Mouse (Mus musculus): ENCODE data around the gene Rsrc1. TPM values are rescaled to one million over a fixed set of nuclear protein-coding genes. Genes with fewer than 3 reads are reported as not detected.

Rsrc1 gene
- polyA plus RNA-seq, 1 experiment = 3.9 TPM

DNA sequence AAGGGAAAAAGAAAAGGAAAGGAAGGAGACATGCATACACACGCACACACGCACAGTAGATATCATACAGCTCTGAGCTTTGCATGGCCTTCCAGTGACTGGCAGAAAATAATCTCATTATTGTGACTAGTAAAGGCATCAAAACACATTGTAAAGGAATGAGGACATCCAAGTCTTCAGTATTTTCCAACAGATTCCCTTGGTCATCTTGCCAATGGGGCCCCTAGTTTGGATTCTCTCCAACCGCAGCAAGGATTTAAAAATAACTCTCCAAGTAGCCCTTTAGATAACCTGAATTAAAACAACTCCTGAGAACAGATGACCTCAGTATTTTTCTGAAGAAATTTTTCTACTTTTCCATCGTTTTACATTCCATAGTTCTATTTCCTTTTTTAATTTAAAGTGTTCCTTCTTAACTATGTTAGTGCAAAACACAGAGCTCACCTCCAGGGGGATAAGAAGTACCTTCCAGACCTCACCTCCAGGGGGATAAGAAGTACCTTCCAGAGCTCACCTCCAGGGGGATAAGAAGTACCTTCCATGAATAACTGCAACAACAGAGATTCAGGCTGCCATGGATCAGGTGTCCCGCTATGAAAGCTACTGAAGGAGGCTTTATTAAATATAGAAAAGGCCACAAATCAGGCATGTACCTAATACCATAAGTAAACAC lies 388.4 kb downstream of the Rsrc1 start:
- DNase-seq (ENCODE audit: low read depth) = no peak

- no peak for DNase-seq (ENCODE audit: low read depth)
Measured at GRCm38 (mm10) chr3:67372194-67372593, 391.0 kb downstream of the Rsrc1 start.

DNA sequence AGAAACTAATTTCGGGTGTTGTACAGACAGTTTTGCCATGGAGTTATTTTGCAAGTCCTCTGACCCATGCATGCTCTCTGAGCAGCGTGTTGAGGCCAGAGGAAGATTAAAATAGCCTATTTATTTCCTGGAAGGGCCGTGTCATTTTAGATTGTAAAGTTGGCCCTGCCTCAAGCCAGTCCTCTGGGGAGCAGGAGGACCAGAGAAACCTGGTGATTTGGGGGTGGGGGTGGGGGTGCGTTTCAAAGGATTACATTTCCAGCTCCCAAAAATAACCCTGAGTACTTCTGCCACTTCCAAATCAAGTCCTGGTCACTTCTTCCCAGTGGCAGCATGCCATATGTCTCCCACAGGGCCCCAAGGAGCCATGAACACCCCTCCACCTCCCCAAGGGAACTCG lies 391.6 kb downstream of the Rsrc1 start:
- DNase-seq (ENCODE audit: low read depth) = no peak

DNA sequence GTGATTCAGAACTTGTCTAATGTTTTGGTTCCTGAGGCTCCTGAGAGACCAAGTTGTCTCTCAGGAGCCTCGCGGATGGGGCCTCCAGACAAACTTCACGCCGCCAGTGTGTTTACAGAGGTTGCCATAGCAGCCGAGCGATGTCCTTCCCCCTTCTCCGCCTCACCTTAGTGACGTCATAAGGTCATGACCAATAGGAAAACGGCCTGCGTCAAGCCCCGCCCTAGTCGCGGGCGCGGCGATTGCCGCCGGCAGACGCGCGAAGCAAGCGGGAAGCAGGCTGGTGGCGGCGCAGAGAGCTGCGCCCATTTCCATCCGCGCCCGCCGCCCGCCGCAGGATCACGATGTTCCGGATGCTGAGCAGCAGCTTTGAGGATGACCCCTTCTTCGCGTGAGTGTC lies 392.7 kb downstream of the Rsrc1 start, which contains the start of gene Mlf1:
TSS of gene Mlf1 (plus strand) at position 226 of the 400 bp plus-strand sequence.
- peak; percentile 4 for DNase-seq (ENCODE audit: low read depth)

DNA sequence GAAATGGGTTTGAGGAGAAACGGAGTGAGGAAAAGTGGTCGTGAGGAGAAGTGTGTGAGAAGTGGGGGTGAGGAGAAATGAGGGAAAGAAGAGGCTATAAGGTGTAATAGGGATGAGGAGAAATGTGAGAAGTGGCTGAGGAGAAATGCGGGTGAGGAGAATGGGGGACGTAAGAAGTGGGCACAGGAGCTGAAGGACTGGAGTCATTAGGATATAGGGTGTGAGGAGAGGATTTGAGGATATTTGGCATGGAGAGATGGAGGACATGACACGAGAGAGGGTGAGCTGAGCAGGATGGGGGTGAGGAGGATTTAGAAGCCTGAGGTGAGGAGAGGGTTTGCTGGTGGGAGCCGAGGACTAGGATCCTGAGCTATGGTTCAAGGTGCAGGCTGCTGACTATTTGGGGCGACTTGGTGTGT lies 393.2 kb downstream of the Rsrc1 start:
- DNase-seq (ENCODE audit: low read depth) = no peak

DNA sequence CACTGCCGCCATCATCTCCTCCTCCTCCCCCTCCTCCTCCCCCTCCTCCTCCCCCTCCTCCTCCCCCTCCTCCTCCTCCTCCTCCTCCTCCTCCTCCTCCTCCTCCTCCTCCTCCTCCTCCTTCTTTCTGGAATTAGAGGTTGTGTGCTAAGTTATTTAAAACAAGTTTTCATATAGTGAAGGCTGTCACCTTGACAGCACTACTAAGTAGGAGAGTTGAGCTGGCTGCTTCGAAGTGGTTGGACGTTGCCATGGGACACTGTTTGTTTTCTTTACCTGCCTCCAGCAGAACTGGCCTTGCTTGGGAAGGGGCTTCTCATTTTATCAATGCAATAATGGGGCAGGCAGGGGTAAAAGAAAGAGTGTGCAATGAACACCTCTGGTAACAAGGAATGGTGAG lies 393.9 kb downstream of the Rsrc1 start, which contains the start of gene Gm17402:
TSS of gene Gm17402 (minus strand) at position 101 of the 400 bp plus-strand sequence.
- no peak for DNase-seq (ENCODE audit: low read depth)

DNA sequence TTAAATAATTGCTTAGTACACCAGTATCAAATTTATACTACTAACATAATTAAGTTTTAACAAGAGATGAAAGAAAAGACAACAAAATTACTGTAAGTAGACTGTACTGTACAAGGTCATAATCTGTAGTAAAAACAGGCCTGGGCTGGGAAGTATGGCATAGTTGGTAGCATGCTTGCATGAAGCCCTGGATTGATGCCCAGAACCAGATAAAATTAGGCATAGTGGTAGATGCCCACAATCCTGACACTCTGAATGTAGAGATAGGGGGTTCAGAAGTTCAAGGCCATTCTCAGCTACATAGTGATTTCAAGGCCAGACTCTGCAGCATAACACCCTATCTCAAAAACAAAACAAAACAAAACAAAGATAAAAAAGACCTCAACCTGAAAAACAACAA lies 397.0 kb downstream of the Rsrc1 start:
- DNase-seq (ENCODE audit: low read depth) = no peak

Other genes with a start within 250 kb of the Rsrc1 start
- gene Shox2, start 381 bp downstream of the Rsrc1 start, polyA plus RNA-seq (2012; rRNA removed) = 0.09 and 0.15 TPM in 2 replicates